Mouse (Mus musculus) hindbrain, embryonic 10.5 days (tissue): ENCODE results near the gene Pgm2. TPM values are rescaled to one million over a fixed set of nuclear protein-coding genes. Genes with fewer than 3 reads are reported as not detected.

Experiments used
- polyA plus RNA-seq: library from polyadenylated mRNA; unstranded; fragments of >200 nt; fragmentation: Nextera tagmentation; extraction: Ambion mirVana; gene quantifications from 2 replicates; pipeline ENCODE4 v1.2.1, GENCODE M21; 2016

Pgm2 gene
- polyA plus RNA-seq, 1 experiment from 2014 or later = 22.6 TPM

Other genes with a start within 250 kb of the Pgm2 start
- 11.5 and 15.1 TPM in 2 replicates for gene Rell1, start 124.1 kb upstream of the Pgm2 start, polyA plus RNA-seq
- gene Tbc1d1, start 63.4 kb downstream of the Pgm2 start, polyA plus RNA-seq = 21.2 and 27.1 TPM in 2 replicates